Mouse (Mus musculus): ENCODE results near the gene Macf1. TPM values are rescaled to one million over a fixed set of nuclear protein-coding genes. Genes with fewer than 3 reads are reported as not detected.

Gene Macf1
- polyA plus RNA-seq, 1 experiment from 2014 or later: 71.0 TPM

DNA sequence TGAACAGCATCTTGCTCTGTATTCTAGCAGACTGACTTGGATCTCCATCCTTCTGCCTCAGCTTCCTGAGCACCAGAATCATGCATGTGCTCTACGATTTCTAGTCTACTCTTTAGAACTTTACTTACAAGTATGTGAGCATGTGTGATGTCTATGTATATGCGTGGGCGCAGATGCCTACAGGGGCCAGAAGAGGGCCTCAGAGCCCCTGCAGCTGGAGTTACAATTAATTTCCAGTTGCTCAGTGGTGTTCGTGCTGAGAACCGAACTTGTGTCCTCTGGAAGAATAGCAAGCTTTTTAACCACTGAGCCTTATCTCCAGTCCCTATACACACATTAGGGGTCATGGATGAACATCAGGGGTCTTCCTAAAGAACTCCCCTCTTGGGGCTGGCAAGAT lies 23.2 kb upstream of the Macf1 start:
- DNase-seq (ENCODE audit: low spot score): no peak
- Histone ChIP-seq H3K9me3 (ENCODE audit: control insufficient read depth, low read length) (no peaks in the 10 kb centered on the region), H3K36me3 (ENCODE audit: control insufficient read depth, insufficient read depth, low read length) (no peaks in the 10 kb centered on the region), H3K9ac (ENCODE audit: low read length) (no peak overlapping the region), H3K4me1 (ENCODE audit: control insufficient read depth, insufficient read depth, low read length) (no peaks in the 10 kb centered on the region), H3K4me3 (ENCODE audit: low read depth, low read length) (no peak overlapping the region), H3K27me3 (ENCODE audit: control insufficient read depth, insufficient read depth, low read length) (no peaks in the 10 kb centered on the region), H3K4me2 (ENCODE audit: low read depth, severe bottlenecking) (no peak overlapping the region), H3K27ac (replicated peaks; ENCODE audit: low read depth, low read length) (no peak overlapping the region)
- WGBS: 93% methylated on average over 5 of the region's 5 CpGs
- ATAC-seq (ENCODE audit: insufficient number of reproducible peaks, low FRiP score, low TSS enrichment, low read depth): no peak

DNA sequence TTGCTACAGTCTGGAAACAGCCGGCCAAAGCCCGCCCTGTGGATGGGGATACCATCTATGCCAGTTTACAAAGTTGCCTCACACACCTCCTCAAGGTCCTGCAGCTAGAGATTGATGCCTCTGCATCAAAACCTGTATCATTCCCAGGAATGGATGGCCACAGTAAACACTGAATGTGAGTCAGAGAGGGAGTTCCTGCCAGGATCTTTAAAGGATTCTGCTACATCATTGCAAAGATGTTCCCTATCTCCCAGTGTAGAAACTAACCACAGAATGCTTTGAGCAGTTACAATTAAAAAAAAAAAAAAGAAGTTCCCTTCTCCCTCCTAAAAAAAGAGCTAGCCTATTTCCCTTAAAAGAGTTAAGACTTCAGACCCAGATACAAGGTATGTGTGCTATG lies 21.2 kb upstream of the Macf1 start:
- WGBS: 86% methylated on average over 2 of the region's 2 CpGs
- no peaks in the 10 kb centered on the region for H3K36me3 ChIP-seq (ENCODE audit: control insufficient read depth, insufficient read depth, low read length)
- no peaks in the 10 kb centered on the region for H3K27me3 ChIP-seq (ENCODE audit: control insufficient read depth, insufficient read depth, low read length)
- H3K27ac ChIP-seq (replicated peaks; ENCODE audit: low read depth, low read length): no peak overlapping the region
- H3K9ac ChIP-seq (ENCODE audit: low read length): no peak overlapping the region
- H3K4me3 ChIP-seq (ENCODE audit: low read depth, low read length): no peak overlapping the region
- H3K9me3 ChIP-seq (ENCODE audit: control insufficient read depth, low read length): no peaks in the 10 kb centered on the region
- DNase-seq (ENCODE audit: low spot score) (no peak), ATAC-seq (ENCODE audit: insufficient number of reproducible peaks, low FRiP score, low TSS enrichment, low read depth) (no peak)
- no peak overlapping the region for H3K4me2 ChIP-seq (ENCODE audit: low read depth, severe bottlenecking)
- no peaks in the 10 kb centered on the region for H3K4me1 ChIP-seq (ENCODE audit: control insufficient read depth, insufficient read depth, low read length)

DNA sequence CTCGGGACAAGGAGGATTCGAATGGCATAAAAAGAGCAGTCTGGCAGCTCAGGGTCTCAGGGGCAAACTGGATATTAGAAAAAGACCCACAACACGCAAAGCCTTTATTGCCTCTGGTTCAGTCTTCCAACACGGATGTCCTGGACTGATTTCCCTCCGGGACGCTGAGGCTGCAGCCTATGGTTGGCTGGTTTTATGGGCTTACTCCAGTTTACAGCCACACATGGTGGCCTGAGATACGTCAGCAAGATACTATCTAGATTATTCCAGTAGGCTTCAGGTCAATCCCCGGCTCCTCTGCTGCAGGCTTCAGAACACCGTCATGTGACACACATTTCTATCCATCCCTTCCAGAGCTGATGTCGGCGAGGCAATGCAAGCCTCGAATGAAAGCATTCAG lies 9.2 kb upstream of the Macf1 start:
- no peak overlapping the region for H3K27ac ChIP-seq (replicated peaks; ENCODE audit: low read depth, low read length)
- ATAC-seq (ENCODE audit: insufficient number of reproducible peaks, low FRiP score, low TSS enrichment, low read depth): no peak
- H3K36me3 ChIP-seq (ENCODE audit: control insufficient read depth, insufficient read depth, low read length): no peaks in the 10 kb centered on the region
- no peaks in the 10 kb centered on the region for H3K9me3 ChIP-seq (ENCODE audit: control insufficient read depth, low read length)
- no peak for DNase-seq (ENCODE audit: low spot score)
- H3K4me1 ChIP-seq (ENCODE audit: control insufficient read depth, insufficient read depth, low read length): no peaks in the 10 kb centered on the region
- no peak overlapping the region for H3K4me3 ChIP-seq (ENCODE audit: low read depth, low read length)
- no peak overlapping the region for H3K4me2 ChIP-seq (ENCODE audit: low read depth, severe bottlenecking)
- no peaks in the 10 kb centered on the region for H3K27me3 ChIP-seq (ENCODE audit: control insufficient read depth, insufficient read depth, low read length)
- WGBS: 79% methylated on average over 12 of the region's 12 CpGs
- no peak overlapping the region for H3K9ac ChIP-seq (ENCODE audit: low read length)

DNA sequence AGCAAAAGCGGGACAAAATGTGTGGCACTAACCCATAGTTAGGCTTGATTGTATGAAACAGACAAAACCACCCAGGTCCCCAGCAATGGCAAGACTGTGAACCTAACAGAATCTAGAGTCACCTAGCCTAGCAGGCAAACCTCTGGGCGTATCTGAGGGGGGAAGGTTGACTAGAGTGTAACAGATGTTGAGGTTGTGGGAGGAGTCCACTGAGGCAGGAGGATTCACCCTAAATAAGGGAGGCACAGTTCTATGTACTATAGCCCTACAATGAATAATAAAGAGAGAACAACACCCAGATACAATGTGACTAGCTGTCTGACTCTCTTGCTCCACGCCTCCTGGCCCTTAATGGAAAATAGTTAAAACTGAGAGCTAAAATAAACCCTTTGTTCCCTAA lies 7.9 kb upstream of the Macf1 start:
- Histone ChIP-seq H3K9me3 (ENCODE audit: control insufficient read depth, low read length) (no peaks in the 10 kb centered on the region), H3K4me2 (ENCODE audit: low read depth, severe bottlenecking) (no peak overlapping the region), H3K36me3 (ENCODE audit: control insufficient read depth, insufficient read depth, low read length) (no peaks in the 10 kb centered on the region), H3K27ac (replicated peaks; ENCODE audit: low read depth, low read length) (no peak overlapping the region), H3K9ac (ENCODE audit: low read length) (no peak overlapping the region), H3K4me1 (ENCODE audit: control insufficient read depth, insufficient read depth, low read length) (no peaks in the 10 kb centered on the region), H3K27me3 (ENCODE audit: control insufficient read depth, insufficient read depth, low read length) (no peaks in the 10 kb centered on the region), H3K4me3 (ENCODE audit: low read depth, low read length) (no peak overlapping the region)
- ATAC-seq (ENCODE audit: insufficient number of reproducible peaks, low FRiP score, low TSS enrichment, low read depth) (no peak), DNase-seq (ENCODE audit: low spot score) (no peak)
- 86% methylated on average over 3 of the region's 3 CpGs for WGBS

DNA sequence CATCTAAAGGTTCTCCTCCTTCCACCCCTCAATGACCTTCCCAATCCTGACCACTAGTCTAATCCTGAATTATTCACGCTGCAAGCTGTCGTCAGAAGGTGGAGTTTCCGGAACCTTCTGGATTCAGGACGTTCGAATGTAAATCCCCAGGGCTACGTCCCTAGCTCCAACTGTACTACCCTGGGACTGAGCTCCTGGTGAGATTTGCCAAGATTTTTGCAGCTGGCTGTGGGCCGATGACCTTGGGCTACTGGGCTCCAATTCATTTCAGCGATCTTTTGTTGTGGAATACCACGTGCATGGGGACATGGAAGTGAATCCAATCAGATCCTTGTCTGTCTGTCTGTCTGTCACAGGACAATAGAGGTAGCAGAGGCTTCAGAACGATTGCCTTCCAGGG lies 6.2 kb upstream of the Macf1 start:
- 87% methylated on average over 10 of the region's 10 CpGs for WGBS
- DNase-seq (ENCODE audit: low spot score) (no peak), ATAC-seq (ENCODE audit: insufficient number of reproducible peaks, low FRiP score, low TSS enrichment, low read depth) (no peak)
- no peaks in the 10 kb centered on the region for H3K9me3 ChIP-seq (ENCODE audit: control insufficient read depth, low read length)
- H3K4me3 ChIP-seq (ENCODE audit: low read depth, low read length): no peak overlapping the region
- H3K4me2 ChIP-seq (ENCODE audit: low read depth, severe bottlenecking): no peak overlapping the region
- H3K4me1 ChIP-seq (ENCODE audit: control insufficient read depth, insufficient read depth, low read length): peaks cover 8% of the 10 kb centered on the region
- H3K9ac ChIP-seq (ENCODE audit: low read length): no peak overlapping the region
- H3K27me3 ChIP-seq (ENCODE audit: control insufficient read depth, insufficient read depth, low read length): peaks cover 7% of the 10 kb centered on the region
- no peak overlapping the region for H3K27ac ChIP-seq (replicated peaks; ENCODE audit: low read depth, low read length)
- H3K36me3 ChIP-seq (ENCODE audit: control insufficient read depth, insufficient read depth, low read length): no peaks in the 10 kb centered on the region

DNA sequence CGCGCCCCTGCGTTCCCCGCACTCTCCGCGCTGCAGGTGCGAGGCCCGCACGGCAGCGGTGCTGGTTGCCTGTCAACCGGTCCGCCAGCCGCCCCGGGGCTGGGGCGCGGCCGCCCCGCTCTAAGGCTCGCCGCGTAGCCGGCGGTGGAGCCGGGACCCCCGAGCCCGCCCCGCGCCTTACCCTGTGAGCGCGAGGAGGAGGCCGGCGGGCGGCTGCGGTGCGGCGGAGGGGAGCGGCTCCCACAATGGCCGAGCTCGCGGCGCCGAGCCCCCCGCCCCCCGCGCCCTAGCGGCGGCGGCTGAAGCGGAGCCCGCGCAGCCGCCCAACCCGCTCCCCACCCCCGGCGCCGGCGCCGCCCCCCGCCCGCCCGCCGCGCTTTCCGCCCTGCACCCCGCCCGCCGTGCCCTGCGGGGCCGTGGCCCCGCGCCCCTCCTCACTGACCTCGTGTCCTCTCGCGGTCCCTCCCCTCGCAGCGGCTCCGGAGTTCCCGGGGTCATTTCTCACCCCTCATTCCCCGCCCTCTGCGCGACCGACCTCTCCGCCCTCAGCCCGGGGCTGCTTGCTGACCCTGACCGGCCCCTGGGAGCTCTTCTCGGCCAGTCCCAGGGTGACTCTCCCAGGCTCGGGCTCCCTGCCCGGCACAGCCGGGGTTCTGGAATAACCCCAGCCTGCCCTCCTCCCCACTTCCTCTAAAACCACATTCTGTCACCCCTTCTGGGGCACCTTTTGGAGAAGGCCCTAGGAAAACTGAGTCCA lies 3.0 kb upstream of the Macf1 start:
- H3K36me3 ChIP-seq (ENCODE audit: control insufficient read depth, insufficient read depth, low read length): no peaks in the 10 kb centered on the region
- ATAC-seq (ENCODE audit: insufficient number of reproducible peaks, low FRiP score, low TSS enrichment, low read depth): peak; percentile 40; the same call in 1 of the 2 replicates
- H3K9me3 ChIP-seq (ENCODE audit: control insufficient read depth, low read length): no peaks in the 10 kb centered on the region
- peak overlapping the region; percentile 65 for H3K9ac ChIP-seq (ENCODE audit: low read length)
- peak overlapping the region; percentile 100 for H3K4me2 ChIP-seq (ENCODE audit: low read depth, severe bottlenecking)
- no peak overlapping the region for H3K27ac ChIP-seq (replicated peaks; ENCODE audit: low read depth, low read length)
- DNase-seq (ENCODE audit: low spot score): peak; percentile 57
- peak overlapping the region; percentile 70 for H3K4me3 ChIP-seq (ENCODE audit: low read depth, low read length)
- peaks cover 8% of the 10 kb centered on the region for H3K4me1 ChIP-seq (ENCODE audit: control insufficient read depth, insufficient read depth, low read length)
- peaks cover 9% of the 10 kb centered on the region for H3K27me3 ChIP-seq (ENCODE audit: control insufficient read depth, insufficient read depth, low read length)
- under 1% methylated on average over 48 of the region's 89 CpGs for WGBS

DNA sequence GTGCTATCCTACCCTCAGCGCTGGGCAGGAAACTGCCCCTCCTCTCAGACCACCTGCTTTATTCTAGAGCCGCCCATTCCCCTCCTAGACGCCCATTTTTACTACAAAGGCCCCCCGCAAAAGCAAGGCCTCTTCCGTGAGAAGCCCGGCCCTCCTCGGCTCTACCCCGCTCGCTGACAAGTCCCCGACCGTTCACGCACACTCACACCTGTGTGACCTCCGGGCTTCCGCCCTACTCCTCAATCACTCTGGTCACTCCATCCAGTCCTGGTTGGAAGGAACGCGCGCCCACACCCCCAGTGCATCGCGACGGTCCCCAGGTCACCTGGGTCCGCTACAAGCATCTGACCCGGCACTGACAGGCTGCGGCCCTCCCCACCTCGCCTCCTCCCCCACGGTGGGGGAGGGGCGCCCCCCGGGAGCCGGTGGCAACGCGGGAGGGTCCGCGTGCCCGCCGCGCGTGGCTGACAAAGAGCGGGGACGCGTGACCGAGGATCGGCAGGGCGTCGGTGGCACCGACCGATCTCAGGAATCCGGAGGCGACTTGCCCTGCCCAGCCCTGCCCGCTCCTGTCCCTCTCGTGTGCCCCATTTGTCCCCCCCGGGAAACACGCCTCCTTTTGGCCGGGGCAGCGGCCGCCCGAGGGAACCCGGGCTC lies 2.3 kb upstream of the Macf1 start:
- peak; percentile 45 for ATAC-seq (ENCODE audit: insufficient number of reproducible peaks, low FRiP score, low TSS enrichment, low read depth)
- H3K27ac ChIP-seq (replicated peaks; ENCODE audit: low read depth, low read length): no peak overlapping the region
- WGBS: under 1% methylated on average over 40 of the region's 56 CpGs
- H3K4me1 ChIP-seq (ENCODE audit: control insufficient read depth, insufficient read depth, low read length): peaks cover 8% of the 10 kb centered on the region
- H3K27me3 ChIP-seq (ENCODE audit: control insufficient read depth, insufficient read depth, low read length): peaks cover 9% of the 10 kb centered on the region
- H3K9me3 ChIP-seq (ENCODE audit: control insufficient read depth, low read length): no peaks in the 10 kb centered on the region
- peak overlapping the region; percentile 100 for H3K4me2 ChIP-seq (ENCODE audit: low read depth, severe bottlenecking)
- DNase-seq (ENCODE audit: low spot score): peak; percentile 51
- H3K36me3 ChIP-seq (ENCODE audit: control insufficient read depth, insufficient read depth, low read length): no peaks in the 10 kb centered on the region
- H3K4me3 ChIP-seq (ENCODE audit: low read depth, low read length): peak overlapping the region; percentile 70
- peak overlapping the region; percentile 65 for H3K9ac ChIP-seq (ENCODE audit: low read length)

DNA sequence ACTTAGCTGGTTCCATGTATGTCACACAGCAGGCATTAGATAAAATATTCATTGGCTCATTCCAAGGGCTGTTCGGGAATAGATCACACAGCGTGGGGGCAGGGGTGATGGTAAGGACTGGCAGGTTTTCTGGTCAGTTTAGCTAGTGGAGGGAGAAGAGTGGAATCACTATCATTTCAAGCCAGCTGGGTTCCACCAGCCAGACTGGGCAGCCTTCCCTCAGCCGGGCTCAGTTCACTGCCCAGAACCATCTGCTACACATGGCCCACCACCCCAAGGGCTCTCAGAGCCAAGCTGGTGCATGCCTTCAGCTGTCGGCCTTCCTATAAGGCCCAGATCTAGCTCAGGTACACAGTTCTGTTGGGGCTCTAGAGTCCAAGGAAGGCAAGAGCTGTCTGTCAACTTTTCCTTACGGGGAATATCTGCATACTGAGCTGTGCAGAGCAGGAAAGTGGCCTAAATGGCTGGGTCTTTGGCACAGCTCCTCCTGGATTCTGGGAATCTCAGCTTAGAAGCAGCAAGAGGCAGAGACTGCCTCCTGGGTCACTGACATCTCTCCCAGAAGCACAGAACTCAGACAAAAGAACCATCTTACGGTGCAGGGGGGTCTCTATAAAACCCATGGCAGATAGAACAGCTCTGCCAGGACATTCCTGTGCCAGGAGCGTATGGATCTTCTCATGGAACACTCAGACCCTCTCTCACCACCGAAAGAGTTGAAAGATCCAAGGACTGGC lies 1.5 kb upstream of the Macf1 start:
- DNase-seq (ENCODE audit: low spot score) (no peak), ATAC-seq (ENCODE audit: insufficient number of reproducible peaks, low FRiP score, low TSS enrichment, low read depth) (no peak)
- Histone ChIP-seq H3K4me2 (ENCODE audit: low read depth, severe bottlenecking) (peak overlapping the region; percentile 100), H3K9me3 (ENCODE audit: control insufficient read depth, low read length) (no peaks in the 10 kb centered on the region), H3K36me3 (ENCODE audit: control insufficient read depth, insufficient read depth, low read length) (no peaks in the 10 kb centered on the region), H3K27ac (replicated peaks; ENCODE audit: low read depth, low read length) (no peak overlapping the region), H3K4me3 (ENCODE audit: low read depth, low read length) (peak overlapping the region; percentile 70), H3K9ac (ENCODE audit: low read length) (no peak overlapping the region), H3K27me3 (ENCODE audit: control insufficient read depth, insufficient read depth, low read length) (peaks cover 9% of the 10 kb centered on the region), H3K4me1 (ENCODE audit: control insufficient read depth, insufficient read depth, low read length) (peaks cover 8% of the 10 kb centered on the region)
- WGBS: 58% methylated on average over 8 of the region's 8 CpGs
